Mouse (Mus musculus) ovary, postnatal 14 days (tissue): ENCODE data around the gene 4930407I10Rik.
A peak's percentile ranks its signal among the peaks of the same experiment; 100 is the strongest.

Experiments used
- DNase-seq: peaks from one replicate; pipeline ENCODE4 v3.0.0; 2022; ENCODE audit warnings: low spot score

Gene 4930407I10Rik

GRCm38 (mm10) chr15:82052544-82052943, 6.4 kb upstream of the 4930407I10Rik start:
- no peak for DNase-seq

GRCm38 (mm10) chr15:82063909-82064308, 5.0 kb downstream of the 4930407I10Rik start:
- DNase-seq = no peak

GRCm38 (mm10) chr15:82065511-82065910, 6.6 kb downstream of the 4930407I10Rik start:
- peak; percentile 68 for DNase-seq

GRCm38 (mm10) chr15:82069898-82070297, 10.9 kb downstream of the 4930407I10Rik start, which contains the start of gene Mei1:
Gene Mei1, plus strand, starts transcription at chr15:82069996.
- DNase-seq = no peak

GRCm38 (mm10) chr15:82071816-82072469, 13.0 kb downstream of the 4930407I10Rik start:
- no peak for DNase-seq

GRCm38 (mm10) chr15:82073490-82073889, 14.5 kb downstream of the 4930407I10Rik start:
- DNase-seq = no peak

GRCm38 (mm10) chr15:82079883-82080282, 20.9 kb downstream of the 4930407I10Rik start:
- DNase-seq = no peak

- DNase-seq = no peak
These were observed 22.2 kb downstream of the 4930407I10Rik start for GRCm38 (mm10) chr15:82081161-82081560.

GRCm38 (mm10) chr15:82085606-82086005, 26.7 kb downstream of the 4930407I10Rik start:
- no peak for DNase-seq

- no peak for DNase-seq
These were observed 27.2 kb downstream of the 4930407I10Rik start for GRCm38 (mm10) chr15:82086131-82086530.

GRCm38 (mm10) chr15:82087266-82087665, 28.3 kb downstream of the 4930407I10Rik start:
- no peak for DNase-seq

GRCm38 (mm10) chr15:82091061-82091460, 32.1 kb downstream of the 4930407I10Rik start:
- DNase-seq = no peak

- DNase-seq = peak; percentile 29
These were observed 48.1 kb downstream of the 4930407I10Rik start for GRCm38 (mm10) chr15:82106953-82107555.
